Mouse (Mus musculus) heart, adult 8-10 months (tissue): ENCODE measurements around the gene Atp6ap1. TPM values are rescaled to one million over a fixed set of nuclear protein-coding genes. Genes with fewer than 3 reads are reported as not detected.

Source experiments
- DNase-seq: peaks from one replicate; pipeline ENCODE4 v3.0.0; 2022; ENCODE audit warnings: low spot score
- microRNA-seq: library from miRNA; unstranded; fragments of <30 nt; microRNA quantifications from one replicate; pipeline ENCODE4 v1.2.0, GENCODE M21; 2022
- total RNA-seq, 4 experiments: library from RNA; stranded (reverse); gene quantifications; 2 replicates each; pipeline ENCODE4 v1.2.4; 2022

Gene Atp6ap1
- total RNA-seq, 4 experiments from 2014 or later = 130 to 144 (median 138) TPM

- DNase-seq = peak; percentile 68
Measured at GRCm38 (mm10) chrX:74304867-74305700, 8.2 kb downstream of the Atp6ap1 start, which contains the start of gene Gdi1. Gdi1 (plus strand) TSS chrX:74304998.

GRCm38 (mm10) chrX:74312540-74313464 is 15.9 kb downstream of the Atp6ap1 start, which contains the start of gene Fam50a:
Fam50a (plus strand) TSS chrX:74313033.
- DNase-seq = peak; percentile 86

GRCm38 (mm10) chrX:74328725-74329161 is 31.8 kb downstream of the Atp6ap1 start, which contains the start of gene Plxna3:
Plxna3 (plus strand) TSS chrX:74329066.
- DNase-seq = peak; percentile 44

GRCm38 (mm10) chrX:74329215-74329671 is 32.3 kb downstream of the Atp6ap1 start:
- DNase-seq = no peak

GRCm38 (mm10) chrX:74330166-74330930 is 33.5 kb downstream of the Atp6ap1 start:
- DNase-seq = no peak

- DNase-seq = no peak
Measured at GRCm38 (mm10) chrX:74352645-74353466, 56.0 kb downstream of the Atp6ap1 start.

GRCm38 (mm10) chrX:74353467-74353770 is 56.5 kb downstream of the Atp6ap1 start, which contains the start of gene Lage3:
Lage3 (minus strand) TSS chrX:74353618.
- peak; percentile 77 for DNase-seq

Small RNAs within 50 kb of the gene (microRNA-seq; reads per million reads assigned to microRNA genes)
- not detected for gene Mir7091
- gene Mir7092 = not detected

Other genes starting within 250 kb of the Atp6ap1 start
- gene Opn1mw, start 169.6 kb upstream of the Atp6ap1 start, total RNA-seq = not detected
- 10 to 100 TPM; 25.3 to 36.9 (median 31.0) TPM for gene Mecp2, start 161.7 kb upstream of the Atp6ap1 start, total RNA-seq
- gene Tex28, start 129.3 kb upstream of the Atp6ap1 start, total RNA-seq = not detected
- not detected for gene Tktl1, start 119.8 kb upstream of the Atp6ap1 start, total RNA-seq
- 10 to 100 TPM; 59.1 to 98.9 (median 79.2) TPM for gene Flna, start 47.3 kb upstream of the Atp6ap1 start, total RNA-seq
- 10 to 100 TPM; 31.5 to 38.2 (median 33.4) TPM for gene Emd, start 42.4 kb upstream of the Atp6ap1 start, total RNA-seq
- gene Rpl10, start 26.3 kb upstream of the Atp6ap1 start, total RNA-seq = 100 to 1,000 TPM; 121 to 325 (median 211) TPM
- 10 to 100 TPM; 47.1 to 63.2 (median 49.8) TPM for gene Taz, start 15.2 kb upstream of the Atp6ap1 start, total RNA-seq
- gene Dnase1l1, start 14.8 kb upstream of the Atp6ap1 start, total RNA-seq = 10 to 100 TPM; 17.7 to 20.0 (median 18.3) TPM
- gene Gdi1, start 7.9 kb downstream of the Atp6ap1 start, total RNA-seq = 10 to 100 TPM; 55.5 to 80.4 (median 71.0) TPM
- 10 to 100 TPM; 22.7 to 28.1 (median 25.8) TPM for gene Fam50a, start 15.9 kb downstream of the Atp6ap1 start, total RNA-seq
- 1 to 10 TPM in 1 of 4 experiments, under 1 TPM in 3; 0.19 to 1.4 (median 0.73) TPM for gene Plxna3, start 32.0 kb downstream of the Atp6ap1 start, total RNA-seq
- 10 to 100 TPM; 24.0 to 33.2 (median 31.2) TPM for gene Lage3, start 56.5 kb downstream of the Atp6ap1 start, total RNA-seq
- 10 to 100 TPM; 74.3 to 82.5 (median 80.1) TPM for gene Ubl4a, start 76.1 kb downstream of the Atp6ap1 start, total RNA-seq
- gene Slc10a3, start 76.3 kb downstream of the Atp6ap1 start, total RNA-seq = 1 to 10 TPM; 4.0 to 6.7 (median 5.8) TPM
- 10 to 100 TPM; 14.7 to 20.0 (median 18.1) TPM for gene Fam3a, start 96.2 kb downstream of the Atp6ap1 start, total RNA-seq
- 10 to 100 TPM; 46.2 to 56.3 (median 49.5) TPM for gene Ikbkg, start 96.2 kb downstream of the Atp6ap1 start, total RNA-seq
- 1 to 10 TPM; 5.4 to 8.0 (median 5.8) TPM for gene G6pdx, start 132.1 kb downstream of the Atp6ap1 start, total RNA-seq
- gene Gm6880, start 184.3 kb downstream of the Atp6ap1 start, total RNA-seq = not detected